Mouse (Mus musculus) layer of hippocampus, adult 9-10 months (tissue): Measurements from ENCODE around the gene Midn.

ENCODE experiments used
- DNase-seq: peaks from one replicate; pipeline ENCODE4 v3.0.0; 2022; ENCODE audit warnings: low spot score

Gene Midn

GRCm38 (mm10) chr10:80129846-80130245 is 18.2 kb upstream of the Midn start:
- DNase-seq = no peak

- no peak for DNase-seq
Measured at GRCm38 (mm10) chr10:80130403-80131031, 17.6 kb upstream of the Midn start.

GRCm38 (mm10) chr10:80131316-80131951 is 16.6 kb upstream of the Midn start:
- DNase-seq = no peak

DNA sequence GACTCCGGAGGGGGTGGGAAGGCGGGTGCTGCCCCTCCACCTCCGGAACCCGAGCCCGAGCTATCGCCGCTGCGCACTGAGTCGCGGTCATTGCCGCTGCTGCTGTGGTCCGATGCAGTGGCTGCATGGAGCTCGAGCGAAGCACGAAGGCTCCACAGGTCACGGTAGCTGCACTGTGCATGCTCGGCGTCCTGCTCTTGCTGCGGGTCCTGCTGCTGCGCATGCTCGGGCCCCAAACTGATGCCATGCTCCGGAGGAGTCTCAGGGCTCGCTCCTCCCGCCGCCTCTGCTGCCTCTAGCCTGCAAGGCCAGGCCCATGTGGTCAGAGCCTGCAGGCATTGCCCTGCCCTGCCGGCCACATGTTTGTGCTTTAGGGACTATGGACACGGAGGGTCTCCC is 16.1 kb upstream of the Midn start:
- DNase-seq = no peak

GRCm38 (mm10) chr10:80133226-80133849 is 14.7 kb upstream of the Midn start:
- DNase-seq = no peak

GRCm38 (mm10) chr10:80134421-80134820 is 13.7 kb upstream of the Midn start:
- no peak for DNase-seq

GRCm38 (mm10) chr10:80135161-80135560 is 12.9 kb upstream of the Midn start:
- no peak for DNase-seq

GRCm38 (mm10) chr10:80135641-80136040 is 12.4 kb upstream of the Midn start:
- no peak for DNase-seq

- no peak for DNase-seq
Measured at GRCm38 (mm10) chr10:80136179-80136951, 11.7 kb upstream of the Midn start.

DNA sequence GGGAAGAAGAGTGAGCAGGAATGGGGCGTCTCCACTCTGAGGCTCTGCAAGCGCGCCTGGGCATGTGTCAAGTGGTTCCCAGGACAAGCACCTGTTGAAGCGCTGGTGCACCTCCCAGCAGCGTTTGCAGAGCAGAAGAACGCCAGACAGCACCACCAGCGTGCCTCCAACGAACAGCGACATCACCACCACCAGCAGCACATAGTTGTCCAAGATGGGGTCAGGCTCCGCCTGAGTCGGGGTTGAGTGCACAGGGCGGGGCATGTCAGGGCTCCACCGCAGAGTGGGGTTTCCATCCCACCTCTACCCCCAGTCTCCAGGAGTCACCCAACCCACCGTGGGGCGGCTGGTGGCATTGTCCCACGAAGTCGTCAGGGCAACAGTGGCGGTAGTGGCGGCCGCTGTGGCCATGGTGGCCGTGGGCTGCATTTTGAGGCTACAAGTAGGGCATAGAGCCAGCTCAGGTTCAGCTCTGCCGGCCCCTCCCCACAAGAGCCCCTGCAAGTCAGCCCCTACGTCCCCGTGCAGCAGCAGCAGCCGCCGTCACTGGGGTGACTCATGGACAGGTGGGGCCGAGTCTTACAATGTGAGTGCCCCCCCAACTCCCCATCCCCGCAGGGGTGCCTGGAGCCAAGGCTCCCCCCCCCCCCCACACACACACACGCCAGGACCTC is 11.0 kb upstream of the Midn start:
- no peak for DNase-seq

DNA sequence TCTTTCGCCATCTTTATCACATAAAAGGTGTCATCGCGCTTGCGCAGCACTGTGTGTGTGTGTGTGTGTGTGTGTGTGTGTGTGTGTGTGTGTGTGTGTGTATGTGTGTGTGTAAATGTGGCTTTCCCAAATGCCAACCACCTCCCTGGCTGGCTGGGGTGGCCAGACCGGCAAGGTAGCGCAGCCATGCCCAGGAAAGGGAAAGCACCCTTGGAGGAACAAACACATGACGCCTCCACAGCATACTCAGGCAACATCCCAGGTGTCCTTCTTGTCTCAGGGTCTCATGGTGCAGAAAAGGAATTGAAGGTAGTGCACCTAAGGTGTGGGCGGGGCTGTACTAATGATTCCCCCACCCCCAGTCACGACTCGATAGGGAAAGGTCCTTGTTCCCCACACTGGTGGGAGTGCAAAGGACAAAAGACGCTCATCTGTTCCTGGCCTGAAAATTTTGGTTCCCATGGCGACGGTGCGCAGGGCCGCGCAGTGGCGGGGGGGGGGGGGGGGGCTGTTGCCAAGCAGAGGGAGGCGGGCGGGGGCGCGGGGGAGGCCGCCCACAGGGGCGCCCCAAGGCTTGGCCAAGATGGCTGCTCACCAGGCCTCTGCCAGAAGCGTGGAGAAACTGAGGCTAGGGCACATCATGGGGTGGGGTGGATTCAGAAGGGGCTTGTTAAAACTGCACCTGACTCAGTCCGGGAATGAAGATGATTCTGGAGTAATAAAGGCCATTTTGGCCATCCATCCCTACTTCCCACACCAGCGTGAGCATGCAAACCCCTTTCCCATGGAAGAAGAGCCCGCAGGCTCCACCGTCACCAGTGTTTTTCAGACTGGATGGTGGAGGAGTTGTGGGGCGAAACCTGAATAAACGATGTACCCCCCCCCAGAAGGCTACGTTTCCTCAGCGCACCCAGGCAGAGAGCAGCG is 10.2 kb upstream of the Midn start:
- no peak for DNase-seq

DNA sequence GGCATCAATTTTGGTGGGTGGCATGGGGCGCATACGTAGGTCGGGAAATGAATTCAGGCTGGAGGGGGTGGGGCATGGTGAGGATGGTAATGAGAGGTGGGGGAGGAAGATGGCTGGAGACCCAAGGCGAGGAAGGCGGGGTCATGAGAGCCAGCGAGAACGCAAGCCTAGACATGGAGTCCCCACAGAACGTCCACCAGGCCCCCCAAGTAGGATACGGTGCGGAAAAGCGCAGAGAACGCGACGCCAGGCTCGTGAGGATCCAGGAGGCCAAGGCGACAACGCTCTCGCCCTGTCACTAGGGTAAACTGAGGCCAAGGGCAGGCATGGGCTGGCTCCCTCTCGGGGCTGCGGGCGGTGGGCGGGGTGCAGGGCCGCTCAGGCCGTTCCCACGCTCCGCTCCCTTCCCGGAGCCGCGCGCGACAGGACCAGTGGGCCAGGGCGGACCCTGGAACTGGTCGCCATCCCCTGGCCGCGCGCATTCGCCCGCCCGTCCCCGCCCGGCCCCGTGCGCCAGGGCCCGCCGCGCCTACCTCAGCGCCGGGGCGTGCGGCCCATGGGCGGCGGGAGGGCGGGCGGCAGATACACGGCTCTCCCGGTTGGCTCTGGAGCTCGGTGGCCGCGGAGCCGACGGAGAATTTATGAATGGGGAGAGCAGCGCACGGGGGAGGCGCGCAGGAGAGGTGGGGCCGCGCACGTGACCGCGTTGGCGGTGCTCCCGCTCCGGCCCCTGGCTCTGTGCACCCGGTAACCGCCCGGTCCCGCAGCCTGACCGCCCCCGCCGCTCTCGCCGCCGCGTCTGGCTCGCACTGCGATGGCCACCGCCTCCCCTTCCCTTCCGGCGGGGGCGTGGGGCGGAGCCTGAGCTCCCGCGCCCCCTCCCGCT is 9.3 kb upstream of the Midn start, which contains the start of gene Atp5d:
Atp5d (plus strand) TSS at position 80 of the 886 bp plus-strand sequence.
- no peak for DNase-seq

DNA sequence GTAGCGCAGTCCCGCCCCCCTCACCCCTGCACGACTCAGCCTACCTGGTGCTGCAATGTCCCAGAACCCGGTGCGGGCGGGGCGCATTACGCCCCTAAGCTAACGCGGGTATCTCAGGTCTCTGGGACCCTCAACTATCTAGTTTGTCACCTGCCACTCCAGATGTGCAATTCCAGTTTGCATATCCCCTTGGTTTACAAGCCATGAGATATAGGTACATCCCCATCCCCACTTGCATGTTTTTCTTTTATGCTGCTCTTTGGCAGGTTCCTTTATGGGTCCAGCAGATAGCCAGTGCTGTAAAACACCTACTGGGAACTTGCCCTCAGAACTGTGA is 8.7 kb upstream of the Midn start:
- DNase-seq = no peak

DNA sequence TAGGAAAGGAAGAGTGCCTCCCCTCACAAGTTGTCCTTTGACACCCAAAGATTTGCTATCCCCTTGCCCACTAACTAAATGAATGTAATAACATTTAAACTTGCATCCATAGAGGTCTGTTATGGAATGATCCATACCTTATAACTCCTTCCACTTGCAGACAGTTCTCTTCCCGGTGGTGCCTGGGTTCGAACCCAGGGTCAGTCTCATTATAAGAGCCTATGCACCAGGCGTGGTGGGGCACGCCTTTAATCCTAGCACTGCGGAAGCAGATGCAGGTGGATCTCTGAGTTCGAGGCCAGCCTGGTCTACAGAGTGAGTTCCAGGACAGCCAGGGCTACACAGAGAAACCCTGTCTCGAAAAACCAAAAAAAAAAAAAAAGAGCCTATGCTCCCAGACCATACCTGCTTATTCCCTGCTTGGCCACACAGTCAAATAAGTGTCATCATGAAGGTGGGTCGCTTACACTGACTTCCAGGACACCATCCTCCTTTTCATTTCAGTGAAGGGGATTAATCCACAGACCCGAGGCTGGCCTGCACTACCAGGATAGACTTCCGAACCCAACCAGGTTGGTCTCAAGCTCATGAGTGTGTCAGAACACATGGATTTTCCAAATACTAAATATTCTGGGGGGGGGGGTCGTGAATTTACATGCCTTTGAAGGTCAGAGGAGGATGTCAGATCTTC is 8.0 kb upstream of the Midn start:
- no peak for DNase-seq

- DNase-seq = no peak
Measured at GRCm38 (mm10) chr10:80140666-80141035, 7.4 kb upstream of the Midn start, which contains the start of gene Cbarp. Gene Cbarp, minus strand, starts transcription at chr10:80140835.

- DNase-seq = peak; percentile 89
Measured at GRCm38 (mm10) chr10:80141243-80141642, 6.8 kb upstream of the Midn start.

- peak; percentile 82 for DNase-seq
Measured at GRCm38 (mm10) chr10:80141786-80142529, 6.1 kb upstream of the Midn start.

- DNase-seq = no peak
Measured at GRCm38 (mm10) chr10:80142530-80142925, 5.5 kb upstream of the Midn start.

- DNase-seq = no peak
Measured at GRCm38 (mm10) chr10:80143664-80144063, 4.4 kb upstream of the Midn start.
